Mouse (Mus musculus): Measurements from ENCODE around the gene P2rx6.

DNA sequence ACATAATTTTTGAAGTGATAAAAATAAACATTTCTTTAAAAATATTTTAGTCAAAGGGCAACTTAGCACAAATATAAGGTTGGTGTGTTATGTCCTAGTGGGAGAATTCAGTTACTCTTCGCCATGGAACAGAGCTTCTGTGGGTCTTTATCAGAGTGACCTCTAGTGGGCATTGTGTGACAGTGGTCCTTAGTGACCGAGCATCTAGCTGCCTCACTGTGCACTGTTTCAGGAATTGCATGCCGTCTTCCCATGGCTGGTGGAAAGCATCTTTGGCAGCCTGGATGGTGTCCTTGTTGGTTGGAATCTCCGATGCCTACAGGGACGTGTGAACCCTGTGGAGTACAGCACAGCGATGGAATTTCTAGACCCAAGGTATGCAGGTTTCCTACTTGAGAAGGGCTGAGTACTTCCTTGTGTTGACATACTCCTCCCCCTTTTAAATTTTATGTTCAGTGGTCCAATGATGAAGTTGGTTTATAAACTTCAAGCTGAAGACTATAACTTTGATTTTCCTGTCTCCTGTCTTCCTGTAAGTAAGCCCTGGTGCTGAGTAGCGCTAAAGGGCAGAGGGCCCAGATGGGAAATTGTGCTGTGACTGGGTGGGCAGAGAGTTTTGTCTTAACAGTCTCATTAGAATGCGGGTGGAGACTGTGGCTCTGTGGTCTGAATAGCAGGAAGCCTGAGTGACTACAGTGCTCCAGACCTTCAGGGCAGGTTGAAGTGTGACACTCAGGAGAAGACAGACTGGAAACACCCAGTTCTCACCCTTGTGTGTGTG is 64.0 kb downstream of the P2rx6 start:
- TF ChIP-seq POLR2A (IDR thresholded peaks at IDR 0.05; ENCODE audit: borderline replicate concordance, insufficient read depth, low read length) (no peak), CTCF (IDR thresholded peaks at IDR 0.05; ENCODE audit: borderline replicate concordance, insufficient read depth, low read depth, low read length) (peak; percentile 73; the same call in 1 of the 2 replicates)

Measured in cerebellum, adult 2 months (tissue).